Mouse (Mus musculus): ENCODE results near the gene Brd9. TPM values are rescaled to one million over a fixed set of nuclear protein-coding genes. Genes with fewer than 3 reads are reported as not detected.
A peak's percentile ranks its signal among the peaks of the same experiment; 100 is the strongest.

Brd9 gene
- total and polyA plus RNA-seq, 2 experiments from 2014 or later = 84.1 to 90.5 TPM

DNA sequence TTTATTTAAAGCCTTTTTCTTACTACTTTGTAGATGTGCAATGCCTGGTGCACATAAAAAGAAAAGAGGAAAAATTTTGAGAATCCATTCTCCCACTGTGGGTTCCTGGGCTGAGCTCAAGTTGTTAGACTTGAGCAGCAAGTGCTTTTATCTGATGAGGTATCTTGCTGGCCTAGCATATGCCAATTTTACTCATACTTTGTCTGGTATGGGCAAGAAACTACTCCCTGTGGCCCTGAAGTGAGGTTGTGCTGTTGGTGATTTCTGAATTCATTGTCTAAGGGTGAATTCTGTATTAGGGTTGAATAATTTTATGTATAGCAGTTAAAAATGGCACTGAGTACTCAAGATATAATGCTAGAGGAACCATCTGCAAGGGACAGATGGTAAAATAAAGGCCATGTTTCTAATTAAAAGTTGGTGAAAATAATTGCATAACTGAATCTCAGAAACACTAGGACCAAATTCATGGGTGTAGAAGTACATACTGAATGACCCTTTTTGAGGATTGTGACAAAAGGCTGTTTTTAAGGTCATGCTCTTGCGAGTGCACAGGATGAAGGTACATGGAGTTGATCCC lies 16.0 kb downstream of the Brd9 start:
- TF ChIP-seq CTCF (IDR thresholded peaks at IDR 0.05) = no peak
- no peaks in the 10 kb centered on the region for H3K4me1 ChIP-seq (ENCODE audit: insufficient read depth, low read length)
- no peak overlapping the region for H3K9ac ChIP-seq (replicated peaks; ENCODE audit: low read length, poor library complexity, severe bottlenecking)
- no peaks in the 10 kb centered on the region for H3K27me3 ChIP-seq (ENCODE audit: insufficient read depth, low read length)
- no peaks in the 10 kb centered on the region for H3K9me3 ChIP-seq (ENCODE audit: low read length)
- DNase-seq (ENCODE audit: low spot score) (no peak), ATAC-seq (ENCODE audit: low FRiP score) (no peak)
- H3K36me3 ChIP-seq (ENCODE audit: insufficient read depth, low read length) = peaks cover 84% of the 10 kb centered on the region
- H3K4me3 ChIP-seq (ENCODE audit: low read depth, low read length) = no peak overlapping the region
- H3K4me2 ChIP-seq (ENCODE audit: low read depth, low read length, poor library complexity, severe bottlenecking) = no peak overlapping the region
- no peak overlapping the region for H3K27ac ChIP-seq (ENCODE audit: low read depth, low read length)
- 100% methylated on average over 1 of the region's 1 CpGs for WGBS

DNA sequence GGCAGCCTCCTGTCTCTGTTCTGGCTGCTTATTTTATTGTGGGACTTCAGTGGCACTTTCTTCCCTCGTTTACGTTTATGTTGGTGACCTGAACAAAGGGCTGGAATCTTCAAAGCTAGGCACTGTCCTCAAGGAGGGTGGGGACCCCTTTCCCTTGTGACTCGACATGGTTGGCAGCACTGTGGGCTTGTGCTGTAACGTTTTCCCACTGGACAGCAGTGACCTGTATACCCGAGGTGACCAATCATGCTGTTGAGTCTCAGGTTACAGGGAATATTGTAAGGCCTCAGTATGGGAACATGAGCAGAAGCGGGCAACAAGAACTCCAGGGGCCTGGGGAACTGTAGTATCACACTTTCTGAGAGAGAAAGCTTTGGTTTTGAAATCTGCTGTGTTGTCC lies 17.1 kb downstream of the Brd9 start:
- DNase-seq (ENCODE audit: low spot score) = no peak
- no peak overlapping the region for H3K27ac ChIP-seq (ENCODE audit: low read depth, low read length)

DNA sequence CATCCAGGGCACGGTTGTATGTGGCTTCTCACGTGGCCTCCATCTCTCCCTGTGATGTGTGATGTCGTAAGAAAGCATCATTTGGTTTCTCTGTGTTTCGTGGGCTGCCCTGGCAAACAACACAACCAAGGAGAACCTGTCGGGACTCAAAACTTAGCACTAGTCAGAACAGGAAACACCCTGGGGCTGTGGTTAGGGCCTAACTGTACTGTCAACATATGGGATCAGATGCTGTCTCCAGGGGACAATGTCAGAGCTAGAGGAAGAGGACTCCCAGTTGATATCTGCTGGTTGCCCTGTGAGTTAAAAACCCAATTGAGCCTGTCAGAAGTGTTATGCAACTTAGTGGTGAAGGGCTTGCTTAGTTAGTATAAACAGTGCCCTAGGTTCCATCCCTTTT lies 17.9 kb downstream of the Brd9 start:
- no peak for TF ChIP-seq CTCF (IDR thresholded peaks at IDR 0.05)
- H3K9ac ChIP-seq (replicated peaks; ENCODE audit: low read length, poor library complexity, severe bottlenecking) = no peak overlapping the region
- H3K36me3 ChIP-seq (ENCODE audit: insufficient read depth, low read length) = peaks cover 84% of the 10 kb centered on the region
- no peaks in the 10 kb centered on the region for H3K9me3 ChIP-seq (ENCODE audit: low read length)
- H3K4me1 ChIP-seq (ENCODE audit: insufficient read depth, low read length) = no peaks in the 10 kb centered on the region
- H3K4me2 ChIP-seq (ENCODE audit: low read depth, low read length, poor library complexity, severe bottlenecking) = no peak overlapping the region
- H3K27ac ChIP-seq (ENCODE audit: low read depth, low read length) = no peak overlapping the region
- no peak for ATAC-seq (ENCODE audit: low FRiP score)
- WGBS = 88% methylated on average over 5 of the region's 5 CpGs
- no peak for DNase-seq (ENCODE audit: low spot score)
- H3K4me3 ChIP-seq (ENCODE audit: low read depth, low read length) = no peak overlapping the region
- H3K27me3 ChIP-seq (ENCODE audit: insufficient read depth, low read length) = no peaks in the 10 kb centered on the region

More for the DNA sequence above, 17.1 kb downstream of the Brd9 start:
- no peak overlapping the region for H3K9ac ChIP-seq (replicated peaks; ENCODE audit: low read length, poor library complexity, severe bottlenecking)
- H3K27me3 ChIP-seq (ENCODE audit: insufficient read depth, low read length) = no peaks in the 10 kb centered on the region
- no peak overlapping the region for H3K4me3 ChIP-seq (ENCODE audit: low read depth, low read length)
- 81% methylated on average over 6 of the region's 6 CpGs for WGBS
- H3K36me3 ChIP-seq (ENCODE audit: insufficient read depth, low read length) = peaks cover 84% of the 10 kb centered on the region
- TF ChIP-seq CTCF (IDR thresholded peaks at IDR 0.05) = no peak
- ATAC-seq (ENCODE audit: low FRiP score) = no peak
- H3K4me2 ChIP-seq (ENCODE audit: low read depth, low read length, poor library complexity, severe bottlenecking) = no peak overlapping the region
- no peaks in the 10 kb centered on the region for H3K4me1 ChIP-seq (ENCODE audit: insufficient read depth, low read length)
- no peaks in the 10 kb centered on the region for H3K9me3 ChIP-seq (ENCODE audit: low read length)

DNA sequence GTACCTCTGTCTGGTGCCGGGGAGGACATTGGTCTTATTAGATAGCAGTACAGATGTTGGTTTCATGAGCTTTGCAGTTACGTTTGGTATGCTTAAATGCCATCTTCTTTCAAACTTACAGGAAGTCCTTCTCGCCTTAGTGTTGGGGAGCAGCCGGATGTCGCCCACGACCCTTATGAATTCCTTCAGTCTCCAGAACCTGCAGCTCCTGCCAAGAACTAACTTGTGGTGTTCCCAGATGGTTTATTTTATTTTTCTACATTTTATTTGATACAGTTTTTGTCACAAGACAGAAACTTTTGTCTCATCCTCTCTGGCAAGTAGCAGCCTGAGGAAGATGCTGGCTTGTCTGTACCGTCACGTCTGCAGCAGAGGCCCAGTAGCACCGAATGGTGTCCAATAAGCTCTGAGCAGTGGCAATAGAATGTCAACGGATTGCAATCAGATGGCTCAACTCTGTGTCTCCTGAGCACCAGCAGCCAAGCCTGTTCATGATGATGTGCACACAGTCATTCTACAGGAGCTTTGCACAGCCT lies 22.6 kb downstream of the Brd9 start:
- Histone ChIP-seq H3K4me2 (ENCODE audit: low read depth, low read length, poor library complexity, severe bottlenecking) (no peak overlapping the region), H3K27ac (ENCODE audit: low read depth, low read length) (no peak overlapping the region), H3K4me3 (ENCODE audit: low read depth, low read length) (no peak overlapping the region), H3K27me3 (ENCODE audit: insufficient read depth, low read length) (no peaks in the 10 kb centered on the region), H3K9ac (replicated peaks; ENCODE audit: low read length, poor library complexity, severe bottlenecking) (no peak overlapping the region), H3K36me3 (ENCODE audit: insufficient read depth, low read length) (peaks cover 65% of the 10 kb centered on the region), H3K9me3 (ENCODE audit: low read length) (no peaks in the 10 kb centered on the region), H3K4me1 (ENCODE audit: insufficient read depth, low read length) (no peaks in the 10 kb centered on the region)
- DNase-seq (ENCODE audit: low spot score) = no peak
- ATAC-seq (ENCODE audit: low FRiP score) = no peak
- TF ChIP-seq CTCF (IDR thresholded peaks at IDR 0.05) = no peak
- WGBS = 95% methylated on average over 10 of the region's 10 CpGs

DNA sequence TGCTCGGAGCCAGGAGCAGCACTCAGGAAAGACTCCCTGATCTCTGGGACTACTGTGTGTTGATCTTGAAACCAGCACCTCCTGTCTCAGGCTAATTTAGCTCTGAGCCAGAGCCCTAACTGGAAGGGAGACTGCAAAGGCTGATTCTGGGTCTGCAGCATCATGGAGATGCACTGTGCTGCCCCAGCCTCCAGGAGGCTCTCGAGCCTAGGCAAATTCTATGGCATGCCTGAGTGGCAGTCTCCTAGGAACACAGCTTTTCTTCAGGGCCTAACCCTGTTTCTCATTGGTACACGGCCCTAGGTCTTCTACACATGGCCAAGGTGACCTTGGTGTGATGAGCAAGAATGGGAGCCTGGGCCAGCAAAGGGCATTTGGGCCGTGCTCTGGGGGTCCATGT lies 23.6 kb downstream of the Brd9 start:
- H3K4me2 ChIP-seq (ENCODE audit: low read depth, low read length, poor library complexity, severe bottlenecking) = no peak overlapping the region
- H3K36me3 ChIP-seq (ENCODE audit: insufficient read depth, low read length) = peaks cover 58% of the 10 kb centered on the region
- no peaks in the 10 kb centered on the region for H3K4me1 ChIP-seq (ENCODE audit: insufficient read depth, low read length)
- H3K9ac ChIP-seq (replicated peaks; ENCODE audit: low read length, poor library complexity, severe bottlenecking) = no peak overlapping the region
- no peaks in the 10 kb centered on the region for H3K27me3 ChIP-seq (ENCODE audit: insufficient read depth, low read length)
- H3K4me3 ChIP-seq (ENCODE audit: low read depth, low read length) = no peak overlapping the region
- ATAC-seq (ENCODE audit: low FRiP score) (peak; percentile 60; the same call in 1 of the 2 replicates), DNase-seq (ENCODE audit: low spot score) (peak; percentile 19)
- peak; percentile 54 for TF ChIP-seq CTCF (IDR thresholded peaks at IDR 0.05)
- WGBS = 84% methylated on average over 4 of the region's 4 CpGs
- H3K27ac ChIP-seq (ENCODE audit: low read depth, low read length) = no peak overlapping the region
- no peaks in the 10 kb centered on the region for H3K9me3 ChIP-seq (ENCODE audit: low read length)

DNA sequence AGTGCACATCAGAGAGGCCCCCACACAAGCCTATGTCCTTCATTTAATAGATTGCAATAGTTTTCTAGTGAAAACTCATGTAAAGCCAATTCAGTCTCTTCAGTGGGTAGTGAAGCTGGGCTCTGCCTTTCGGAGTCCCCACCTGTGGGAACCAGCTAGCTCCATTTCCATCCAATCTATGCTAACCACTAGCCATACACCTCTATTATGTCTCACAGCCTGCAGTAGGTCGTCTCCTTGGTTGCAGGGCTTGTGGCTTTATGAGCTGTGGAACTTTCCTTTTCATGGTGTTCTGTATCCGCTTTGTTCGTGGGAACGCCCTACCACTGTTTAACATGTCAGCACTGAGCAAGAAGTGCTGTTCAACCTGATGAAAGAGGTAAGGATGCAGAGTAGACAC lies 25.9 kb downstream of the Brd9 start, which contains the start of gene Zdhhc11:
Gene Zdhhc11, plus strand, starts transcription at position 301 of the 400 bp plus-strand sequence.
- H3K4me3 ChIP-seq (ENCODE audit: low read depth, low read length) = no peak within 1 kb of the TSS
- H3K9me3 ChIP-seq (ENCODE audit: low read length) = no peaks in the 10 kb centered on the region
- DNase-seq (ENCODE audit: low spot score) (no peak), ATAC-seq (ENCODE audit: low FRiP score) (no peak)
- H3K36me3 ChIP-seq (ENCODE audit: insufficient read depth, low read length) = peaks cover 36% of the 10 kb centered on the region
- TF ChIP-seq CTCF (IDR thresholded peaks at IDR 0.05) = no peak
- H3K4me1 ChIP-seq (ENCODE audit: insufficient read depth, low read length) = no peaks in the 10 kb centered on the region
- WGBS = 86% methylated on average over 5 of the region's 5 CpGs
- H3K27me3 ChIP-seq (ENCODE audit: insufficient read depth, low read length) = no peaks in the 10 kb centered on the region
- no peak within 1 kb of the TSS for H3K9ac ChIP-seq (replicated peaks; ENCODE audit: low read length, poor library complexity, severe bottlenecking)
- H3K27ac ChIP-seq (ENCODE audit: low read depth, low read length) = no peak within 1 kb of the TSS
- no peak within 1 kb of the TSS for H3K4me2 ChIP-seq (ENCODE audit: low read depth, low read length, poor library complexity, severe bottlenecking)

Data from midbrain, postnatal 0 days (tissue).